Mouse (Mus musculus) midbrain, embryonic 16.5 days (tissue): ENCODE data around the gene Inpp5a. TPM values are rescaled to one million over a fixed set of nuclear protein-coding genes. Genes with fewer than 3 reads are reported as not detected.

ENCODE experiments used
- ATAC-seq: fragments of 200-750 bp; cut with Nextera tagmentation; 2 replicates; pipeline ENCODE4 v1.8.0; 2017; ENCODE audit warnings: moderate TSS enrichment
- H3K27ac ChIP-seq: fragments of 300-500 bp; sonication (generic); 2 replicates; pipeline ENCODE4 v1.5.1; 2014; ENCODE audit warnings: mild to moderate bottlenecking, low read length, mixed read lengths
- H3K27me3 ChIP-seq: fragments of 300-500 bp; sonication (generic); 2 replicates; pipeline ENCODE4 v1.6.1; 2014; ENCODE audit warnings: low read depth, low read length, mixed read lengths; ENCODE audit not compliant: control insufficient read depth, insufficient read depth
- H3K36me3 ChIP-seq: fragments of 300-500 bp; sonication (generic); 2 replicates; pipeline ENCODE4 v1.6.1; 2014; ENCODE audit warnings: mild to moderate bottlenecking, low read length, moderate library complexity, mixed read lengths; ENCODE audit not compliant: control insufficient read depth, insufficient read depth
- H3K4me1 ChIP-seq: fragments of 300-500 bp; sonication (generic); 2 replicates; pipeline ENCODE4 v1.6.1; 2014; ENCODE audit warnings: mild to moderate bottlenecking, low read length, mixed read lengths; ENCODE audit not compliant: control insufficient read depth, insufficient read depth
- H3K4me2 ChIP-seq: fragments of 300-500 bp; sonication (generic); 2 replicates; pipeline ENCODE4 v1.6.1; 2014; ENCODE audit warnings: mild to moderate bottlenecking, low read length, mixed read lengths
- H3K4me3 ChIP-seq: fragments of 300-500 bp; sonication (generic); 2 replicates; pipeline ENCODE4 v1.5.1; 2014; ENCODE audit warnings: low read depth, mild to moderate bottlenecking, low read length, moderate library complexity, mixed read lengths
- H3K9ac ChIP-seq: fragments of 300-500 bp; sonication (generic); 2 replicates; pipeline ENCODE4 v1.6.1; 2014; ENCODE audit warnings: low read depth, low read length, mixed read lengths
- H3K9me3 ChIP-seq: fragments of 300-500 bp; sonication (generic); replicated peaks from 2 replicates; pipeline ENCODE4 v1.6.1; 2014; ENCODE audit warnings: mild to moderate bottlenecking, low read length, mixed read lengths; ENCODE audit not compliant: control insufficient read depth, poor library complexity, severe bottlenecking
- WGBS: fragments of 180-500 bp; shearing (Covaris S2); extraction: QIAGEN DNeasy Blood & Tissue Kit; methylation state at CpG from one replicate; pipeline ENCODE4 v1.1.7; 2014; 5-methylcytosine and 5-hydroxymethylcytosine counted together
- polyA plus RNA-seq: library from polyadenylated mRNA; unstranded; fragments of >200 nt; fragmentation: Nextera tagmentation; extraction: Ambion mirVana; gene quantifications from 2 replicates; pipeline ENCODE4 v1.2.1, GENCODE M21; 2015

Gene Inpp5a
- polyA plus RNA-seq, 1 experiment from 2014 or later: 15.3 TPM

GRCm38 (mm10) chr7:139439922-139440895 is 51.3 kb downstream of the Inpp5a start:
- H3K4me3 ChIP-seq: no peak overlapping the region
- no peak for ATAC-seq
- H3K36me3 ChIP-seq: no peaks in the 10 kb centered on the region
- WGBS: 77% methylated on average over 6 of the region's 6 CpGs
- no peak overlapping the region for H3K27ac ChIP-seq
- peaks cover 15% of the 10 kb centered on the region for H3K4me1 ChIP-seq
- no peaks in the 10 kb centered on the region for H3K9me3 ChIP-seq
- no peak overlapping the region for H3K9ac ChIP-seq
- H3K4me2 ChIP-seq: no peak overlapping the region
- H3K27me3 ChIP-seq: no peaks in the 10 kb centered on the region

- H3K4me3 ChIP-seq: no peak overlapping the region
- H3K9me3 ChIP-seq: no peaks in the 10 kb centered on the region
- ATAC-seq: no peak
- no peaks in the 10 kb centered on the region for H3K27me3 ChIP-seq
- H3K4me2 ChIP-seq: no peak overlapping the region
- no peak overlapping the region for H3K27ac ChIP-seq
- H3K9ac ChIP-seq: no peak overlapping the region
- H3K36me3 ChIP-seq: no peaks in the 10 kb centered on the region
- 21% methylated on average over 5 of the region's 5 CpGs for WGBS
- H3K4me1 ChIP-seq: peaks cover 15% of the 10 kb centered on the region
Measured at GRCm38 (mm10) chr7:139441022-139441421, 52.1 kb downstream of the Inpp5a start.

GRCm38 (mm10) chr7:139441761-139442211 is 52.9 kb downstream of the Inpp5a start:
- 70% methylated on average over 10 of the region's 10 CpGs for WGBS
- ATAC-seq: no peak
- Histone ChIP-seq H3K9ac (no peak overlapping the region), H3K27ac (no peak overlapping the region), H3K27me3 (no peaks in the 10 kb centered on the region), H3K4me2 (no peak overlapping the region), H3K9me3 (no peaks in the 10 kb centered on the region), H3K4me3 (no peak overlapping the region), H3K36me3 (no peaks in the 10 kb centered on the region), H3K4me1 (peaks cover 15% of the 10 kb centered on the region)

GRCm38 (mm10) chr7:139445621-139446020 is 56.7 kb downstream of the Inpp5a start:
- no peak for ATAC-seq
- Histone ChIP-seq H3K27ac (no peak overlapping the region), H3K4me2 (no peak overlapping the region), H3K4me3 (no peak overlapping the region), H3K9ac (no peak overlapping the region), H3K9me3 (no peaks in the 10 kb centered on the region), H3K27me3 (no peaks in the 10 kb centered on the region), H3K36me3 (no peaks in the 10 kb centered on the region), H3K4me1 (peaks cover 10% of the 10 kb centered on the region)
- 72% methylated on average over 8 of the region's 8 CpGs for WGBS

- Histone ChIP-seq H3K4me1 (peaks cover 2% of the 10 kb centered on the region; the same call in 1 of the 2 replicates), H3K9ac (no peak overlapping the region), H3K4me3 (no peak overlapping the region), H3K36me3 (no peaks in the 10 kb centered on the region), H3K4me2 (no peak overlapping the region), H3K27me3 (no peaks in the 10 kb centered on the region), H3K27ac (no peak overlapping the region), H3K9me3 (no peaks in the 10 kb centered on the region)
- no peak for ATAC-seq
- WGBS: 82% methylated on average over 3 of the region's 3 CpGs
Measured at GRCm38 (mm10) chr7:139447381-139447780, 58.5 kb downstream of the Inpp5a start.

GRCm38 (mm10) chr7:139450186-139450998 is 61.5 kb downstream of the Inpp5a start:
- no peaks in the 10 kb centered on the region for H3K4me1 ChIP-seq
- 87% methylated on average over 16 of the region's 16 CpGs for WGBS
- ATAC-seq: no peak
- H3K9me3 ChIP-seq: no peaks in the 10 kb centered on the region
- no peak overlapping the region for H3K9ac ChIP-seq
- no peak overlapping the region for H3K4me3 ChIP-seq
- no peak overlapping the region for H3K27ac ChIP-seq
- no peaks in the 10 kb centered on the region for H3K27me3 ChIP-seq
- no peaks in the 10 kb centered on the region for H3K36me3 ChIP-seq
- no peak overlapping the region for H3K4me2 ChIP-seq

GRCm38 (mm10) chr7:139451711-139452110 is 62.8 kb downstream of the Inpp5a start:
- WGBS: 84% methylated on average over 5 of the region's 5 CpGs
- Histone ChIP-seq H3K27ac (no peak overlapping the region), H3K4me1 (no peaks in the 10 kb centered on the region), H3K4me3 (no peak overlapping the region), H3K27me3 (no peaks in the 10 kb centered on the region), H3K9ac (no peak overlapping the region), H3K9me3 (no peaks in the 10 kb centered on the region), H3K4me2 (no peak overlapping the region), H3K36me3 (no peaks in the 10 kb centered on the region)
- no peak for ATAC-seq

GRCm38 (mm10) chr7:139452199-139452598 is 63.3 kb downstream of the Inpp5a start:
- 59% methylated on average over 2 of the region's 2 CpGs for WGBS
- Histone ChIP-seq H3K27me3 (no peaks in the 10 kb centered on the region), H3K4me1 (no peaks in the 10 kb centered on the region), H3K9ac (no peak overlapping the region), H3K4me3 (no peak overlapping the region), H3K36me3 (no peaks in the 10 kb centered on the region), H3K27ac (no peak overlapping the region), H3K9me3 (no peaks in the 10 kb centered on the region), H3K4me2 (no peak overlapping the region)
- no peak for ATAC-seq

- WGBS: 79% methylated on average over 1 of the region's 1 CpGs
- no peaks in the 10 kb centered on the region for H3K36me3 ChIP-seq
- H3K9me3 ChIP-seq: no peaks in the 10 kb centered on the region
- no peaks in the 10 kb centered on the region for H3K27me3 ChIP-seq
- H3K4me3 ChIP-seq: no peak overlapping the region
- no peak for ATAC-seq
- no peaks in the 10 kb centered on the region for H3K4me1 ChIP-seq
- H3K9ac ChIP-seq: no peak overlapping the region
- no peak overlapping the region for H3K4me2 ChIP-seq
- no peak overlapping the region for H3K27ac ChIP-seq
Measured at GRCm38 (mm10) chr7:139453198-139453597, 64.3 kb downstream of the Inpp5a start.
